Mouse (Mus musculus) liver, adult 2 months (tissue): Measurements from ENCODE around the gene Ambra1. TPM values are rescaled to one million over a fixed set of nuclear protein-coding genes. Genes with fewer than 3 reads are reported as not detected.

Source experiments
- DNase-seq: peaks from one replicate; pipeline ENCODE4 v3.0.0-alpha.2; 2011; ENCODE audit warnings: low read depth, low spot score; ENCODE audit errors: extremely low read depth
- H3K27ac ChIP-seq: fragments of 200-500 bp; replicated peaks from 2 replicates; pipeline ENCODE4 v1.5.1; 2012; ENCODE audit warnings: low read depth, mild to moderate bottlenecking, control low read depth, inconsistent platforms, low read length; ENCODE audit not compliant: insufficient read depth
- H3K27me3 ChIP-seq: fragments of 200-500 bp; 2 replicates; pipeline ENCODE4 v1.6.1; 2012; ENCODE audit warnings: mild to moderate bottlenecking, moderate library complexity, low read length, inconsistent platforms; ENCODE audit not compliant: control insufficient read depth, insufficient read depth
- H3K36me3 ChIP-seq: fragments of 200-500 bp; 2 replicates; pipeline ENCODE4 v1.6.1; 2012; ENCODE audit warnings: low read length, inconsistent platforms; ENCODE audit not compliant: control insufficient read depth, insufficient read depth
- H3K4me1 ChIP-seq: fragments of 200-500 bp; 2 replicates; pipeline ENCODE4 v1.6.1; 2011; ENCODE audit warnings: low read length; ENCODE audit not compliant: control insufficient read depth, insufficient read depth
- H3K4me3 ChIP-seq: fragments of 200-500 bp; 2 replicates; pipeline ENCODE4 v1.5.1; 2011; ENCODE audit warnings: low read depth, mild to moderate bottlenecking, control low read depth, low read length, moderate library complexity; ENCODE audit not compliant: insufficient read depth
- H3K79me2 ChIP-seq: fragments of 200-500 bp; 2 replicates; pipeline ENCODE4 v1.6.1; 2012; ENCODE audit warnings: inconsistent platforms, mild to moderate bottlenecking, low read length, moderate library complexity; ENCODE audit not compliant: control insufficient read depth, insufficient read depth
- H3K9ac ChIP-seq: fragments of 200-500 bp; 2 replicates; pipeline ENCODE4 v1.6.1; 2012; ENCODE audit warnings: low read depth, mild to moderate bottlenecking, control low read depth, inconsistent platforms, low read length
- CTCF ChIP-seq: fragments of 200-500 bp; IDR thresholded peaks from 2 replicates; pipeline ENCODE4 v1.5.1; 2011; ENCODE audit warnings: low read depth, low read length, control low read depth
- POLR2A ChIP-seq: fragments of 200-500 bp; IDR thresholded peaks from 2 replicates; pipeline ENCODE4 v1.6.1; 2011; ENCODE audit warnings: low read length, control low read depth; ENCODE audit not compliant: insufficient read depth; ENCODE audit errors: extremely low read depth
- WGBS: fragments of 180-500 bp; shearing (Covaris S2); methylation state at CpG from one replicate; pipeline ENCODE4 v1.1.7; 2018; 5-methylcytosine and 5-hydroxymethylcytosine counted together
- polyA plus RNA-seq: library from polyadenylated mRNA; depleted of rRNA; stranded (reverse); fragments of >200 nt; gene quantifications from 2 replicates; pipeline ENCODE4 v1.2.3, GENCODE M21; 2012
- total RNA-seq: library from RNA; depleted of rRNA; stranded (reverse); fragments of >200 nt; gene quantifications from 2 replicates; pipeline ENCODE4 v1.2.3, GENCODE M21; 2014

Gene Ambra1
- total and polyA plus RNA-seq, 2 experiments = 11.0 to 12.4 TPM

- WGBS = 96% methylated on average over 18 of the region's 18 CpGs
- H3K79me2 ChIP-seq = peaks cover 29% of the 10 kb centered on the region
- peaks cover 2% of the 10 kb centered on the region; the same call in 1 of the 2 replicates for H3K36me3 ChIP-seq
- no peak within 1 kb of the TSS for H3K27ac ChIP-seq
- no peak within 1 kb of the TSS for H3K4me3 ChIP-seq
- H3K4me1 ChIP-seq = peaks cover 6% of the 10 kb centered on the region
- TF ChIP-seq CTCF (no peak), POLR2A (no peak)
- no peaks in the 10 kb centered on the region for H3K27me3 ChIP-seq
- DNase-seq = no peak
- H3K9ac ChIP-seq = no peak within 1 kb of the TSS
Observed at GRCm38 (mm10) chr2:91945483-91945882, 215.5 kb downstream of the Ambra1 start, which contains the start of gene Gm9821. TSS of gene Gm9821 (plus strand) at chr2:91945703.

- Histone ChIP-seq H3K9ac (no peak overlapping the region), H3K79me2 (peaks cover 29% of the 10 kb centered on the region), H3K27me3 (no peaks in the 10 kb centered on the region), H3K4me1 (peaks cover 11% of the 10 kb centered on the region), H3K36me3 (peaks cover 2% of the 10 kb centered on the region; the same call in 1 of the 2 replicates), H3K4me3 (no peak overlapping the region), H3K27ac (no peak overlapping the region)
- DNase-seq = no peak
- TF ChIP-seq CTCF = no peak
- no peak for TF ChIP-seq POLR2A
- 40% methylated on average over 6 of the region's 6 CpGs for WGBS
Observed at GRCm38 (mm10) chr2:91946836-91947235, 216.9 kb downstream of the Ambra1 start.

GRCm38 (mm10) chr2:91947397-91948150, 217.6 kb downstream of the Ambra1 start:
- Histone ChIP-seq H3K4me3 (no peak overlapping the region), H3K27ac (no peak overlapping the region), H3K36me3 (no peaks in the 10 kb centered on the region), H3K4me1 (peaks cover 11% of the 10 kb centered on the region), H3K9ac (no peak overlapping the region), H3K27me3 (no peaks in the 10 kb centered on the region), H3K79me2 (peaks cover 29% of the 10 kb centered on the region)
- DNase-seq = no peak
- 71% methylated on average over 11 of the region's 11 CpGs for WGBS
- TF ChIP-seq CTCF = no peak
- TF ChIP-seq POLR2A = no peak

- H3K9ac ChIP-seq = no peak overlapping the region
Observed at GRCm38 (mm10) chr2:91948151-91948509, 218.2 kb downstream of the Ambra1 start.

GRCm38 (mm10) chr2:91948792-91949241, 218.9 kb downstream of the Ambra1 start:
- Histone ChIP-seq H3K4me3 (no peak overlapping the region), H3K27ac (no peak overlapping the region), H3K27me3 (no peaks in the 10 kb centered on the region), H3K9ac (no peak overlapping the region), H3K4me1 (peaks cover 14% of the 10 kb centered on the region), H3K36me3 (no peaks in the 10 kb centered on the region), H3K79me2 (peaks cover 37% of the 10 kb centered on the region)
- 80% methylated on average over 3 of the region's 3 CpGs for WGBS
- TF ChIP-seq CTCF (no peak), POLR2A (no peak)
- DNase-seq = no peak

More at GRCm38 (mm10) chr2:91948151-91948509, 218.2 kb downstream of the Ambra1 start:
- no peaks in the 10 kb centered on the region for H3K27me3 ChIP-seq
- no peak overlapping the region for H3K27ac ChIP-seq
- no peaks in the 10 kb centered on the region for H3K36me3 ChIP-seq
- H3K79me2 ChIP-seq = peaks cover 31% of the 10 kb centered on the region
- H3K4me1 ChIP-seq = peaks cover 11% of the 10 kb centered on the region
- H3K4me3 ChIP-seq = no peak overlapping the region
- no peak for DNase-seq
- TF ChIP-seq CTCF (no peak), POLR2A (no peak)
- WGBS = 76% methylated on average over 6 of the region's 6 CpGs
